Mouse (Mus musculus): ENCODE measurements around the gene Prss46. TPM values are rescaled to one million over a fixed set of nuclear protein-coding genes. Genes with fewer than 3 reads are reported as not detected.

Prss46 gene
- polyA plus RNA-seq, 1 experiment = not detected

GRCm38 (mm10) chr9:110849162-110849561 is 4.9 kb downstream of the Prss46 start:
- no peak for TF ChIP-seq GATA1 (IDR thresholded peaks at IDR 0.05; ENCODE audit: low read length)

- TF ChIP-seq GATA1 (IDR thresholded peaks at IDR 0.05; ENCODE audit: low read length) = no peak
Measured at GRCm38 (mm10) chr9:110855903-110856302, 11.6 kb downstream of the Prss46 start.

GRCm38 (mm10) chr9:110856920-110857319 is 12.6 kb downstream of the Prss46 start:
- TF ChIP-seq GATA1 (IDR thresholded peaks at IDR 0.05; ENCODE audit: low read length) = no peak

- TF ChIP-seq GATA1 (IDR thresholded peaks at IDR 0.05; ENCODE audit: low read length) = no peak
Measured at GRCm38 (mm10) chr9:110857781-110858472, 13.6 kb downstream of the Prss46 start, which contains the start of gene Prss50. TSS of gene Prss50 (plus strand) at chr9:110857967.

- no peak for TF ChIP-seq GATA1 (IDR thresholded peaks at IDR 0.05; ENCODE audit: low read length)
Measured at GRCm38 (mm10) chr9:110858523-110858922, 14.2 kb downstream of the Prss46 start.

GRCm38 (mm10) chr9:110858967-110859596 is 14.8 kb downstream of the Prss46 start:
- no peak for TF ChIP-seq GATA1 (IDR thresholded peaks at IDR 0.05; ENCODE audit: low read length)

GRCm38 (mm10) chr9:110871030-110871429 is 26.7 kb downstream of the Prss46 start:
- TF ChIP-seq GATA1 (IDR thresholded peaks at IDR 0.05; ENCODE audit: low read length) = no peak

GRCm38 (mm10) chr9:110873681-110874659 is 29.7 kb downstream of the Prss46 start:
- no peak for TF ChIP-seq GATA1 (IDR thresholded peaks at IDR 0.05; ENCODE audit: low read length)

GRCm38 (mm10) chr9:110874660-110875191 is 30.4 kb downstream of the Prss46 start:
- no peak for TF ChIP-seq GATA1 (IDR thresholded peaks at IDR 0.05; ENCODE audit: low read length)

- TF ChIP-seq GATA1 (IDR thresholded peaks at IDR 0.05; ENCODE audit: low read length) = no peak
Measured at GRCm38 (mm10) chr9:110875288-110875695, 31.0 kb downstream of the Prss46 start.

GRCm38 (mm10) chr9:110877353-110877752 is 33.0 kb downstream of the Prss46 start:
- TF ChIP-seq GATA1 (IDR thresholded peaks at IDR 0.05; ENCODE audit: low read length) = no peak

- TF ChIP-seq GATA1 (IDR thresholded peaks at IDR 0.05; ENCODE audit: low read length) = no peak
Measured at GRCm38 (mm10) chr9:110877888-110878287, 33.6 kb downstream of the Prss46 start.

- no peak for TF ChIP-seq GATA1 (IDR thresholded peaks at IDR 0.05; ENCODE audit: low read length)
Measured at GRCm38 (mm10) chr9:110879191-110879920, 35.0 kb downstream of the Prss46 start, which contains the start of gene Als2cl. TSS of gene Als2cl (plus strand) at chr9:110879870.

GRCm38 (mm10) chr9:110879998-110880561 is 35.8 kb downstream of the Prss46 start, which contains the start of gene Tmie:
TSS of gene Tmie (minus strand) at chr9:110880113.
- no peak for TF ChIP-seq GATA1 (IDR thresholded peaks at IDR 0.05; ENCODE audit: low read length)
